Mouse (Mus musculus) erythroblast, embryonic 14.5 days (primary cell): ENCODE results near the gene Pphln1.

Experiments used
- GATA1 ChIP-seq: IDR thresholded peaks from 2 replicates; pipeline ENCODE4 v1.6.1; 2012; ENCODE audit warnings: low read length, inconsistent platforms, mixed read lengths
- TAL1 ChIP-seq: IDR thresholded peaks from 3 replicates; pipeline ENCODE4 v1.6.1; 2012; ENCODE audit warnings: low read length, inconsistent platforms, mixed read lengths

- TF ChIP-seq GATA1, result no peak
- no peak for TF ChIP-seq TAL1
Measured at GRCm38 (mm10) chr15:93504808-93505207, 106.7 kb downstream of the Pphln1 start.
